Mouse (Mus musculus): ENCODE data around the gene Tmem220. TPM values are rescaled to one million over a fixed set of nuclear protein-coding genes. Genes with fewer than 3 reads are reported as not detected.

Gene Tmem220
- polyA plus RNA-seq, 1 experiment from 2014 or later = 0.93 TPM

DNA sequence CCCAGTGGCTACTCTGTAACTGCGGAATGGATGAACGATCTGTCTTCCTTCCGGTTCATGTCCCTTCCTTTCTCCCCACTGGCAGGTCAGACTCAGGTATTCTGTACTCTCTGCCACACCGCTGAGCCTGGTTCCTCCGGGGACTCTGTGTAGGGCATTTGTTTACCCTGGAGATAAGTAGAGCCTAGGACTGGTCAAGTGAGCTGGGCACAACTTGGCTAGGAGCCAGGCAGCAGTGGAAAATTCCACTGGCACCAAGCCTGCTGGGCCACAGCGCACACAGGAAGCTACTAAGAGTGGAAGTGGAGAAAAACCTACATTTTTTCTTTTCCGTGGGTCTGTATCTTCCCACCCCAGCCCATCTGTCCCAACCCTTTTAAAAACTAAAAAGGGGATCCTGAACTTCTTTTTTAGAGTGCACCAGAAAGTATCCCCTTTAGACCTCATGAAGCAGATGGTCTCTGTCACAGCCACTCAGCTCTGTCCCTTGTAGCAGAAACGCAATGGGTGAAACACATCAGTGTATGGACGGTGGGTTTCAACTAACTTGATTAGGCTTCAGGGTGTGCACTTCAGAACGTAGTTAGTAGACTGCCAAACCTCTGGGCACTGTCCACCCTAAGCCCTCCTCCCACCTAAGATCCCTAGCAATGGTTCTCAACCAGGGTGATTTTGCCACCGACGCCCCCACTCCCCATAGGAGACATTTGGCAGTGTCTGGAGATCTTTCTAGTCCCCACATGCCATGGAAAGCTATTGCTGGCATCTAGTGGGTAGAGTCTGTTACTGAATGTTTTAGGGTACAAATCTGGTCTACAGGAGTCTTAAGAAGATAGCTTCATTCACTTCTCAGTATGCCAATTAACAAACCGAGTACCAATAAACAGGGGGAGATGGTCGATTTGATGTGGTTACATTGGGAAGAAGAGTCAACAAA is 26.2 kb upstream of the Tmem220 start:
- H3K27ac ChIP-seq = no peak overlapping the region
- WGBS = 77% methylated on average over 14 of the region's 14 CpGs
- no peaks in the 10 kb centered on the region for H3K36me3 ChIP-seq
- H3K9me3 ChIP-seq = no peaks in the 10 kb centered on the region
- H3K27me3 ChIP-seq = peaks cover 7% of the 10 kb centered on the region
- H3K9ac ChIP-seq (replicated peaks) = no peak overlapping the region
- no peak overlapping the region for H3K4me2 ChIP-seq (replicated peaks)
- no peak overlapping the region for H3K4me3 ChIP-seq (replicated peaks)
- ATAC-seq = no peak
- peaks cover 22% of the 10 kb centered on the region for H3K4me1 ChIP-seq (replicated peaks)

DNA sequence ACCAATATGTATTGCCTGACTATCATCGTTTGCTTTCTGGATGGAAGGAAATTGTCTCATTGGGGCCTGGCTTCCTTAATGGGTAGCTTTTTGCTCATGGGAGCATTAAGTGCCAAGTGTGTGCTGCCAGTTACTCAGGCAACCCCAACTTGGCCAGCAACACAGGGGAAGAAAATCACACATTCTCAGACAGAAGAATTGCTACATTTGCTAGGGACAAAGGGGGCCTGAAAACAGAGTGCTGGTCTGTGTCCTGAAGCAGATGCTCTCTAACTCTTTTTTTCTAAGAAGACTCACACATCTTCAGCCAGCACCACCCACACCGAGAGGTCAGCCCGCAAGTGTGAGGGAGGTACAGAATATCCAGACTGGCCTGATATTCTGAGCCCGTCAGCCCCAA is 24.3 kb upstream of the Tmem220 start:
- peaks cover 22% of the 10 kb centered on the region for H3K4me1 ChIP-seq (replicated peaks)
- H3K9me3 ChIP-seq = no peaks in the 10 kb centered on the region
- no peak overlapping the region for H3K9ac ChIP-seq (replicated peaks)
- H3K36me3 ChIP-seq = no peaks in the 10 kb centered on the region
- no peak overlapping the region for H3K4me2 ChIP-seq (replicated peaks)
- ATAC-seq = 0 out of 2 replicates have a peak, but pooled peaks have one; percentile 21
- H3K27me3 ChIP-seq = peaks cover 7% of the 10 kb centered on the region
- H3K4me3 ChIP-seq (replicated peaks) = no peak overlapping the region
- WGBS = 74% methylated on average over 4 of the region's 4 CpGs
- peak overlapping the region; percentile 51 for H3K27ac ChIP-seq

DNA sequence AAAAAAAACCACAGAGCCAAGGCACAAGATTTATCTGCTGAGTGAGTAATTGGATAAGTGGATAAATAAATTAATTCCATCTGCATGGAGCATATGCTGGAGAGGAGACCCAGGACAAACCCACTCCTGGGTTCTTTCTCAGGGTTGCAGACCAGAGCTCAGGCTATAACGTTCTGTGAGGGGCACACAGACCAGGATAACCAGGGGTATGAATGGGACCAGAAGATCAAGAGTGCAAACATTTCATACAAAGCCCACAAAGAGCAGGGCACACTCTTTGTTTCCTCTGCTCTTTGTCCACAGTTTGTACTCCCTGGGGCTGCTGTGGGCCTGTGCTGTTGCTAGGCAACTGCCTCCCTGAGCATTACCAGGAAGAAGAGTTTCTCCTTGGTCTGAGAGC is 23.2 kb upstream of the Tmem220 start:
- Histone ChIP-seq H3K36me3 (no peaks in the 10 kb centered on the region), H3K4me1 (replicated peaks) (peaks cover 22% of the 10 kb centered on the region), H3K27me3 (peaks cover 7% of the 10 kb centered on the region), H3K4me3 (replicated peaks) (no peak overlapping the region), H3K4me2 (replicated peaks) (no peak overlapping the region), H3K27ac (peak overlapping the region; percentile 70), H3K9ac (replicated peaks) (no peak overlapping the region; the same call in 1 of the 2 replicates), H3K9me3 (no peaks in the 10 kb centered on the region)
- WGBS = 4% methylated on average over 1 of the region's 1 CpGs
- ATAC-seq = peak; percentile 83

DNA sequence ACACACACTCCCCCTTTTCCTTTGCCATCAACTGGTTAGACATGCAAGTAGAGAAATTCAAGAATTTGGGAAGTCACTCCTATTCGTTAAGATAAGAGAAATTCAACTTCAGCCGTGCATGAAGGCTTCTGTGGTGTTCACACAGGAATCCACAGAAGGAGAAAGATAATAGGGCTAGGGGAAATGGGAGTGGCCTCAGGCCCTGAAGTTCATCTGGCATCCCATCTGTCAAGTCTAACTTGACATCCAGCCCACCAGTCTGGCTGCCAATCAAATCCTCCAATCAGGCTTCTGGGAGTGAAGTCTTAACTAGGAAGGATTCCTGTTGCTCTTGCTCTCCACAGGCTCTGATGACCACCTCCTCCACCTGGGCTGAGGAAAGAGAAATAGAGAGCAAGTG is 22.0 kb upstream of the Tmem220 start:
- 58% methylated on average over 2 of the region's 2 CpGs for WGBS
- Histone ChIP-seq H3K4me3 (replicated peaks) (no peak overlapping the region), H3K27me3 (peaks cover 7% of the 10 kb centered on the region), H3K36me3 (no peaks in the 10 kb centered on the region), H3K4me2 (replicated peaks) (no peak overlapping the region), H3K27ac (no peak overlapping the region), H3K9ac (replicated peaks) (no peak overlapping the region), H3K9me3 (no peaks in the 10 kb centered on the region), H3K4me1 (replicated peaks) (peaks cover 24% of the 10 kb centered on the region)
- no peak for ATAC-seq

DNA sequence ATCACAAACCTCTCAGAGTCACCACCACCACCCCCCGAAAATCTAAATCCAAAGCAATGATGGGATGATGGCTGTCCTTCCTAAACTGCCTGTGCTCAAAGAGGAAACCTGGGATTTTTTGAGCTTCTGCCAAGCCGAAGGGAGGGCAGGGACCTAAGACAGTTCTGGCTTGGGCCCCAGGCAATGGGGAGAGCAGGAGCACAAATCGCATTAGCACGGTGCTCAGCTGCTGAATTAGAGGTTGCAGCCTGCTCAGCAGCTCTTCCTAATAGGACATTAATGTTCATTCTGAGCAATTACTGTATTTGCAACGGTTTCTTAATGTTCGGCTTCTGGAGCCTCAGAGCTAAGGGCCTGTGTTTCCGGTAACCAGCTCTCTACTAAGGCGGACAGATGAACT is 17.0 kb upstream of the Tmem220 start:
- Histone ChIP-seq H3K36me3 (no peaks in the 10 kb centered on the region), H3K27me3 (no peaks in the 10 kb centered on the region; the same call in 1 of the 2 replicates), H3K9ac (replicated peaks) (no peak overlapping the region), H3K4me1 (replicated peaks) (peaks cover 22% of the 10 kb centered on the region), H3K4me3 (replicated peaks) (no peak overlapping the region), H3K4me2 (replicated peaks) (no peak overlapping the region), H3K9me3 (no peaks in the 10 kb centered on the region), H3K27ac (no peak overlapping the region)
- 69% methylated on average over 8 of the region's 8 CpGs for WGBS
- 0 out of 2 replicates have a peak, but pooled peaks have one; percentile 18 for ATAC-seq

DNA sequence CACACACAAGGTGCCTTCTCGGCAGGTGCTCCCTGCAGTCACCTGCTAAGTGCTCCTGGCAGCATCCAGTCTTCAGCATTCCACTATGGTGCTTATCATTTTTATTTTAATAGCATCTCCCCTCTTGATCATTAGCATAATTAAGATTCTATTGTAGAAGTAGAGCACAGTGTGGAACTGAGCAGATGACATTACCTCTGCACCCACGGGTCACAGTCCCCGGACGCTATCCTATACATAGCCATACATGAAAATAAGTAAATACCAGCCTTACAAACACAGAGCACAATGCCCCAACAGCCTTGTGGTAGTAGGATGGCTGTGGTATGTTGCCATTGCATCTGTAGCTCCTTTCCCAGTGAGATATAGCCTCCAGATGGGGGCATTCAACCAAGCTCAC is 16.4 kb upstream of the Tmem220 start:
- ATAC-seq = no peak
- peaks cover 22% of the 10 kb centered on the region for H3K4me1 ChIP-seq (replicated peaks)
- 89% methylated on average over 4 of the region's 4 CpGs for WGBS

DNA sequence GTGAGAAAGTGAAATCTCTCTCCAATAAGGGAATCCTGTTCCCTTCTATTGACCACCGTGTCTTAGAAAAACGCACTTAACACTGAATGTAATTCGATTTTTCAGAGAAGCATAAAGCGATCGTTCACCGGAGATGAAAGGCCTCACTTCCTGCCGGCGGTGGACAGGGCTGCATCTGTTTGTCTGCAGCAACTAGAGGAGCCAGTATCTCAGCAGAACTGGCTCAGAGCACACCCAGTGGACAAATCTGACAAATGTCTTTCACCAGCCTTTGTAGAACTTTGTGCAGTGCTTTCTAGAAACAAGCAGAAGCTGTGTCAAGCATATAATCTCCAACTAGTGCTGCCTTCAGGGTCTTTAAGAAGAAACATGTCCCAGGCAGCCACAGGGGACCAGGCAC is 14.5 kb upstream of the Tmem220 start:
- Histone ChIP-seq H3K4me2 (replicated peaks) (0 out of 2 replicates have a peak overlapping the region, but pooled peaks have one; percentile 24), H3K9ac (replicated peaks) (no peak overlapping the region), H3K4me1 (replicated peaks) (peaks cover 22% of the 10 kb centered on the region), H3K36me3 (no peaks in the 10 kb centered on the region), H3K27ac (no peak overlapping the region), H3K27me3 (peaks cover 3% of the 10 kb centered on the region; the same call in 1 of the 2 replicates), H3K4me3 (replicated peaks) (no peak overlapping the region), H3K9me3 (no peaks in the 10 kb centered on the region)
- 5% methylated on average over 8 of the region's 8 CpGs for WGBS
- ATAC-seq = peak; percentile 74

More for the DNA sequence above, 16.4 kb upstream of the Tmem220 start:
- no peak overlapping the region for H3K9ac ChIP-seq (replicated peaks)
- no peak overlapping the region for H3K4me3 ChIP-seq (replicated peaks)
- H3K27me3 ChIP-seq = no peaks in the 10 kb centered on the region; the same call in 1 of the 2 replicates
- H3K27ac ChIP-seq = no peak overlapping the region
- no peak overlapping the region for H3K4me2 ChIP-seq (replicated peaks)
- H3K9me3 ChIP-seq = no peaks in the 10 kb centered on the region
- no peaks in the 10 kb centered on the region for H3K36me3 ChIP-seq

DNA sequence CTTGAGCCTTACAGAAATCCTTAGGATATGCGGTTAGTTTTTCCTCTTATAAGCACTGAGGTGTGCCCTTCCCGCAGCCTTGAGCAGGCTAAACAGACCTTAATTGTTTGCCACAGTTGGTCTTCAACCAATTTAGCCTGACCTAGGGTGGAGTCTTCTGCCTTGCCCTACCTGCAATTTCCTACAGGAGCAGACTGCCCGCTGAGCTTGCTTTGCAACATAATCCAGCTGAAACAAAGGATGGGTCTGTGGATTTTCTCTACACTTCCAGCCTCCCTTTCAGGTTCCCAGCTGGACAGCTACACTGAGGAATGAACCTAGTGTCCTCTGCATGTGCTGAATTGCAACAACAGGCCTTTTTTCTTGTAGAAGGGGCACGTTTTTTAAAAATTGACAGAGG is 13.3 kb upstream of the Tmem220 start:
- peaks cover 3% of the 10 kb centered on the region; the same call in 1 of the 2 replicates for H3K27me3 ChIP-seq
- no peaks in the 10 kb centered on the region for H3K36me3 ChIP-seq
- H3K4me3 ChIP-seq (replicated peaks) = no peak overlapping the region
- 14% methylated on average over 4 of the region's 4 CpGs for WGBS
- H3K9ac ChIP-seq (replicated peaks) = no peak overlapping the region
- H3K9me3 ChIP-seq = no peaks in the 10 kb centered on the region
- H3K4me2 ChIP-seq (replicated peaks) = no peak overlapping the region
- no peak for ATAC-seq
- H3K4me1 ChIP-seq (replicated peaks) = peaks cover 22% of the 10 kb centered on the region
- H3K27ac ChIP-seq = no peak overlapping the region

DNA sequence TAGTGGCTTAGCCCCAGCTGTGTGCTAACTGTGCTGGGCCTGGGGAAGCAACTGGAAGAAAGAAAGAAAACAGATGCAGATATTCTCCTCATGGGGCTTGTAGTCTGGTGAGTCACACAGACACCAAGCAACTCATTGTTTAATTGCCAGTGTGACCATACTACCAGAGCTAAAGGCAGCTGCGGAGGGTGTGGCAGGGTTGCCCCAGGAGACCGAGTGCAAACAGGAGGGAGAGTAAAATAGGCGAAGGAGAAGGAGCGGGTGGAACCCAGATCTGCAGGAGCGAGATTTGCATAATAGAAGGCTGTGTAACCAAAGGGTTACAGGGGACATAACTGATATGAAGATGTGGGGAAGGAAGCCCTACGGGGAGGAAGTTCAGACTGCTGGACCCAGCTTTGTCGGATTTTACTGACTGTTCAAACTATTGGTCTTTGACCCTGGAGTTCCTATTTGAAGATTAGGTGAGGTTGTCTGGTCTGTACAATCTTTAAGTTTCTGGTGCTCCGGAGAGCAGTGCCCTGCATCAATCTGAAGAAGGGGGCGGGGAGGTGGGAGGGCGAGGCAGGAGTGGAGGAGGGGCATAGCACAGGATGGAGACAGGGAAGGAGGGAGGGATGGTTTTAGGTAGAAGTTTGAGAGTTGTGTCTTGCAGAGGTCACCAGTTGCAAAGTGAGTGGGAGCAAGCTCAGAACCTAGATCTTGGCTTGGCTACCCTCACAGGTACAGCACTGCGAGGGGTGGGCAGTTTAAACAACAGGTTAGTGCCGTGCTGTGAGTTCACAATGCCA is 7.0 kb upstream of the Tmem220 start:
- 3% methylated on average over 12 of the region's 12 CpGs for WGBS
- peak; percentile 37; the same call in 1 of the 2 replicates for ATAC-seq
- Histone ChIP-seq H3K27me3 (peaks cover 22% of the 10 kb centered on the region), H3K27ac (no peak overlapping the region), H3K4me2 (replicated peaks) (no peak overlapping the region), H3K9me3 (no peaks in the 10 kb centered on the region), H3K36me3 (no peaks in the 10 kb centered on the region), H3K4me1 (replicated peaks) (peaks cover 14% of the 10 kb centered on the region), H3K9ac (replicated peaks) (no peak overlapping the region), H3K4me3 (replicated peaks) (no peak overlapping the region)

DNA sequence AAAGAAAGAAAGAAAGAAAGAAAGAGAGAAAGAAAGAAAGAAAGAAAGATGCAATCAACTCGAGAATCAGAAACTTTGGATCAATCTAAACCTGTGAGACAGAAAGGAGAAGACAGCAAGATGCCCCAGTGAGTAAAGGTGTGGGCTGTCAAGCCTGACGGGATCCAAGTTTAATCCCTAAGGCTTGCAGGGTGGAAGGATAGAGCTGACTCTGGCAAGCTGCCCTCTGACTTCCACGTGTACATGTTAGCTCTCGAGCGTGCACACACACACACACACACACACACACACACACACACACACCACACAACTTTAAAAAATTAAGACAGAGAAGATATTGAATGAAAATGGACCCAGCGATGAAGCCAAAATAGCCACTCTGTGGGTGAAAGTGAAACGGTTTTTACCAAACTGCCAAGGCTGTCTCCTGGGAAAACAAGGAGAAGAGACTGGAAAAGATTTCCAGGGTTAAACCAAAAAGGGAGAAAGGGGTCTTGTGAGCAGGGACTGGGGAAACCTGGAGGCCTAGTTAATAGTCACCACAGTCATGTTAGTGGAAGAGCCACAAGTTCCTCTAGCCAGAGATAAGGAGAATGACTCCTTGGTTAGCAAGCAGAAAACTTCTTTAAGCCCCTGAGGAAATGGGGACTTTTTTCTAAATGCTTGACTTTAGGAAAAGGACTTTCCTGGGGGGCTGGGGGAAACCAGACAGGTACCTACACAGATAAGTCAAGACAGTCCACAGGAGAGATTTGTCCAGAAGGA is 5.1 kb upstream of the Tmem220 start:
- Histone ChIP-seq H3K4me2 (replicated peaks) (no peak overlapping the region), H3K9me3 (no peaks in the 10 kb centered on the region), H3K27ac (no peak overlapping the region), H3K4me1 (replicated peaks) (peaks cover 23% of the 10 kb centered on the region), H3K27me3 (peaks cover 22% of the 10 kb centered on the region), H3K9ac (replicated peaks) (no peak overlapping the region), H3K36me3 (no peaks in the 10 kb centered on the region), H3K4me3 (replicated peaks) (no peak overlapping the region)
- WGBS = 52% methylated on average over 7 of the region's 7 CpGs
- no peak for ATAC-seq

DNA sequence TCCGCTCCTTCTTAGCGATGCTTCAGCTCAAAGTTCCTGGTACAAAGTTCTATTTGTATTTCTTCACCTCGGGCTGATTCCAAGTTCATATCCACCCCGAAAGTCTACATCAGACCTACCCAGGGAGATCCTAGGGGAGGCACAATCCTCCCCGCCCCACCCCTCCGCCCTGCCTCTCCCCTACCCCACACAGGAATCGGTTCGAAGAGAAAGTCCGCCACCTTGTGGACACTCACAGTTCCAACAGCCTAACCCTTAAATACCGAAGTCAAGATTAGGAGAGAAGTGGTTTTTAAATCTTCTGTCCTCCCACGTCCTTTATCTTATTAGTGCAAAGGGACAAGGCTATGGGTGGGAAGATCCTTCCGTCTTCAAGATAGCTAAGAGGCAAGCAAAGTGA is 4.0 kb upstream of the Tmem220 start:
- ATAC-seq = no peak
- H3K27ac ChIP-seq = no peak overlapping the region
- H3K27me3 ChIP-seq = peaks cover 19% of the 10 kb centered on the region; the same call in 1 of the 2 replicates
- no peaks in the 10 kb centered on the region for H3K9me3 ChIP-seq
- H3K4me2 ChIP-seq (replicated peaks) = peak overlapping the region; percentile 39
- no peak overlapping the region for H3K9ac ChIP-seq (replicated peaks)
- H3K4me1 ChIP-seq (replicated peaks) = peaks cover 30% of the 10 kb centered on the region
- 4% methylated on average over 12 of the region's 12 CpGs for WGBS
- H3K4me3 ChIP-seq (replicated peaks) = no peak overlapping the region
- no peaks in the 10 kb centered on the region for H3K36me3 ChIP-seq
